Mouse (Mus musculus): ENCODE measurements around the gene Btnl10. TPM values are rescaled to one million over a fixed set of nuclear protein-coding genes. Genes with fewer than 3 reads are reported as not detected.

Btnl10 gene
- polyA plus RNA-seq, 1 experiment, result not detected

DNA sequence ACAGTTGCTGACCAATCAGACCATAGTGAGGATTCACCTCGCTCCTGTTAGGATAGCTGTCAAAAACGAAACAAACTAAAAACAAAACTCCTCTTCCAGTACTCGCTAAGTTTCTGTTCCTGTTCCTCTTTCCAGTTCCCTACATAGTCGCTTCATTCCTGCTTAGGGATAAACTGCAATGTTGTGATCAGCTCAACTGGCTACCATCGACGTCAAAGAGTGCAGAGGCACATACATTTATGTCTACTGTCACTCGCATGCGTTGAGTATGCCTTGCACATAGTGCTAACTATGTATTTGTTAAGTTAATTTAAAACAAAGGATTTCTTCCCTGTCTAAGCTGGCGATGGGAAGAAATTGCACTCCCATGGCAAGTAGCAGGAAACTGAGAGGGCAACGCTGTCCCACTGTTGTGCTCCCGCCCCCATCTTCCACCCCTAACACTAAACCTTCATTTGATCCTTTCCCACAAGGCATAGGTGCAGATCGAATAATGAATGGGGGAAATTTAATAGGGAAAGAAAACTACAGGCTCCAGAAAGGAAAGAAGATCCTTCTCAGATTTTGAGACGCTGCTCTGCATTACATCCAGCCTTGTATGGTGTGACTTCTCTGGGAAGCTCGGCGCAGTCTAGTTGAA is 41.6 kb downstream of the Btnl10 start:
- peaks cover 6% of the 10 kb centered on the region for H3K9me3 ChIP-seq (replicated peaks; ENCODE audit: control insufficient read depth, insufficient read depth, low read length, poor library complexity, severe bottlenecking)
- H3K9ac ChIP-seq (ENCODE audit: low read depth, poor library complexity, severe bottlenecking), result 0 out of 2 replicates have a peak overlapping the region, but pooled peaks have one; percentile 7
- no peak overlapping the region for H3K27ac ChIP-seq (ENCODE audit: insufficient read depth, low read length)
- no peaks in the 10 kb centered on the region for H3K27me3 ChIP-seq (ENCODE audit: control insufficient read depth, insufficient read depth, low read length, poor library complexity, severe bottlenecking)
- TF ChIP-seq EP300 (IDR thresholded peaks at IDR 0.05; ENCODE audit: insufficient read depth, low read depth, low read length) (no peak), CTCF (IDR thresholded peaks at IDR 0.05; ENCODE audit: low read depth, low read length) (no peak), POLR2A (IDR thresholded peaks at IDR 0.05; ENCODE audit: insufficient read depth, low read length) (no peak)
- H3K4me1 ChIP-seq (ENCODE audit: control insufficient read depth, insufficient read depth, low read length), result no peaks in the 10 kb centered on the region
- no peak overlapping the region for H3K4me3 ChIP-seq (ENCODE audit: low read depth, low read length)
- H3K36me3 ChIP-seq (ENCODE audit: control insufficient read depth, insufficient read depth, low read length, poor library complexity, severe bottlenecking), result no peaks in the 10 kb centered on the region

DNA sequence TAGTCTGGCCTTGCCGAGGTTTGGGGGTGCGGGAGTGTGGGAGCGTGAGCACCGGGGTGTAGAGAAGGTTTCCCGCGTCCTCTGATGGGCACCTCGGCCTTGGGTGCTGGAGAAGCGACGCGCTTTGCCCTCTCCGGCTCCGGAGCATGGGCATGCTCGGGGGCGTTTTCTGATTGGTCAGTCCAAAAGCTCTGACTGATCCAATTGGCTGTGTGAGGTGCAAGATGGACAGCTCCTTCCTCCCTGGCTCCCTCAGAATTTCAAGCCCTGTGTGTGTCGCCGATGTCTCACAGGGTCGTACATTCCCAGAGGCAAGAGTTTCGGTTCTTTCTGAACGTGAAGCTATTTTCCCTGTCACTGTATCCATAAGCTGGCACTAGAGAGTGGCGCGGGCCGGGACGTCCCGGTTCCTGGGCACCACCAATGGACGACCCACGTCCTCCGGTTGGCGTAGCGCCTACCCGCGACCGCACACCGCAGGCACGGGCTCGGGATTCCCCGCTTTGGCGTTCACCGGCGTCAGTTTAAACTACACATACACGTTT is 42.3 kb downstream of the Btnl10 start:
- no peaks in the 10 kb centered on the region for H3K36me3 ChIP-seq (ENCODE audit: control insufficient read depth, insufficient read depth, low read length, poor library complexity, severe bottlenecking)
- H3K4me1 ChIP-seq (ENCODE audit: control insufficient read depth, insufficient read depth, low read length), result no peaks in the 10 kb centered on the region
- H3K9ac ChIP-seq (ENCODE audit: low read depth, poor library complexity, severe bottlenecking), result peak overlapping the region; percentile 36; the same call in 1 of the 2 replicates
- TF ChIP-seq POLR2A (IDR thresholded peaks at IDR 0.05; ENCODE audit: insufficient read depth, low read length), result no peak
- TF ChIP-seq CTCF (IDR thresholded peaks at IDR 0.05; ENCODE audit: low read depth, low read length), result peak; percentile 31
- H3K9me3 ChIP-seq (replicated peaks; ENCODE audit: control insufficient read depth, insufficient read depth, low read length, poor library complexity, severe bottlenecking), result peaks cover 6% of the 10 kb centered on the region
- peak overlapping the region; percentile 77 for H3K4me3 ChIP-seq (ENCODE audit: low read depth, low read length)
- no peak overlapping the region for H3K27ac ChIP-seq (ENCODE audit: insufficient read depth, low read length)
- no peaks in the 10 kb centered on the region for H3K27me3 ChIP-seq (ENCODE audit: control insufficient read depth, insufficient read depth, low read length, poor library complexity, severe bottlenecking)

DNA sequence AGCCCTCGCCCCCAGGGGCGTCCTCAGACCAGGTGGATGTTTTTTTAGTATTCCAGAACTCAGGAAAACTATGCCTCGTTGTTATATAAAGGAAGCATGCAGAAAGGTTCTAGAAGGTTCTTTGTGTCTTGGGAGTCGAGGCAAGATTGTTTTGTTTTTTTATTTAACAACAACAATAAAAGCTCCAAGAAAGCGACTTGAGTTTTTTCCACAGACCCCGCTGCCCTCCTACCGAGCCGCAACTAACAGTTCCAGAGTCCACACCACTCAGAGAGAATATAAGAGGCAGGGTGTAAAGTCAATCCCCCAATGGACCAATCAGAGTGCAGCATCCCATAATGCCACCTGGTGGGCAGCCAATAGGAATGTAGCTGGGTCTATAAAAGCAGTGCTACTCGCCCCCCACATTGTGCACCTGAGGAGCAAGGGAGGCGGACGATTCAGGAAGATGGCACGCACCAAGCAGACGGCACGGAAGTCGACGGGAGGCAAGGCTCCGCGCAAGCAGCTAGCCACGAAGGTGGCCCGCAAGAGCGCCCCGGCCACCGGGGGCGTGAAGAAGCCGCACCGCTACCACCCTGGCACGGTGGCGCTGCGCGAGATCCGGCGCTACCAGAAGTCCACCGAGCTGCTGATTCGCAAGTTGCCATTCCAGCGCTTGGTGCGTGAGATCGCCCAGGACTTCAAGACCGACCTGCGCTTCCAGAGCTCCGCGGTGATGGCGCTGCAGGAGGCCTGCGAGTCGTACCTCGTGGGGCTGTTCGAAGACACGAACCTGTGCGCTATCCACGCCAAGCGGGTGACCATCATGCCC is 43.9 kb downstream of the Btnl10 start:
- Histone ChIP-seq H3K27ac (ENCODE audit: insufficient read depth, low read length) (no peak overlapping the region), H3K4me1 (ENCODE audit: control insufficient read depth, insufficient read depth, low read length) (no peaks in the 10 kb centered on the region), H3K4me3 (ENCODE audit: low read depth, low read length) (peak overlapping the region; percentile 13), H3K9ac (ENCODE audit: low read depth, poor library complexity, severe bottlenecking) (no peak overlapping the region), H3K36me3 (ENCODE audit: control insufficient read depth, insufficient read depth, low read length, poor library complexity, severe bottlenecking) (no peaks in the 10 kb centered on the region), H3K9me3 (replicated peaks; ENCODE audit: control insufficient read depth, insufficient read depth, low read length, poor library complexity, severe bottlenecking) (peaks cover 6% of the 10 kb centered on the region), H3K27me3 (ENCODE audit: control insufficient read depth, insufficient read depth, low read length, poor library complexity, severe bottlenecking) (no peaks in the 10 kb centered on the region)
- TF ChIP-seq EP300 (IDR thresholded peaks at IDR 0.05; ENCODE audit: insufficient read depth, low read depth, low read length) (no peak), CTCF (IDR thresholded peaks at IDR 0.05; ENCODE audit: low read depth, low read length) (no peak), POLR2A (IDR thresholded peaks at IDR 0.05; ENCODE audit: insufficient read depth, low read length) (no peak)

- Histone ChIP-seq H3K4me1 (ENCODE audit: control insufficient read depth, insufficient read depth, low read length) (no peaks in the 10 kb centered on the region), H3K9ac (ENCODE audit: low read depth, poor library complexity, severe bottlenecking) (no peak overlapping the region), H3K27me3 (ENCODE audit: control insufficient read depth, insufficient read depth, low read length, poor library complexity, severe bottlenecking) (no peaks in the 10 kb centered on the region), H3K4me3 (ENCODE audit: low read depth, low read length) (no peak overlapping the region), H3K27ac (ENCODE audit: insufficient read depth, low read length) (no peak overlapping the region), H3K36me3 (ENCODE audit: control insufficient read depth, insufficient read depth, low read length, poor library complexity, severe bottlenecking) (no peaks in the 10 kb centered on the region), H3K9me3 (replicated peaks; ENCODE audit: control insufficient read depth, insufficient read depth, low read length, poor library complexity, severe bottlenecking) (peaks cover 6% of the 10 kb centered on the region)
- TF ChIP-seq POLR2A (IDR thresholded peaks at IDR 0.05; ENCODE audit: insufficient read depth, low read length) (no peak), EP300 (IDR thresholded peaks at IDR 0.05; ENCODE audit: insufficient read depth, low read depth, low read length) (no peak), CTCF (IDR thresholded peaks at IDR 0.05; ENCODE audit: low read depth, low read length) (no peak)
Measured at GRCm38 (mm10) chr11:58963543-58963942, 45.8 kb downstream of the Btnl10 start.

GRCm38 (mm10) chr11:58964216-58964615 is 46.5 kb downstream of the Btnl10 start:
- TF ChIP-seq CTCF (IDR thresholded peaks at IDR 0.05; ENCODE audit: low read depth, low read length) (no peak), POLR2A (IDR thresholded peaks at IDR 0.05; ENCODE audit: insufficient read depth, low read length) (no peak), EP300 (IDR thresholded peaks at IDR 0.05; ENCODE audit: insufficient read depth, low read depth, low read length) (no peak)
- Histone ChIP-seq H3K27ac (ENCODE audit: insufficient read depth, low read length) (no peak overlapping the region), H3K9ac (ENCODE audit: low read depth, poor library complexity, severe bottlenecking) (no peak overlapping the region), H3K36me3 (ENCODE audit: control insufficient read depth, insufficient read depth, low read length, poor library complexity, severe bottlenecking) (no peaks in the 10 kb centered on the region), H3K4me3 (ENCODE audit: low read depth, low read length) (no peak overlapping the region), H3K4me1 (ENCODE audit: control insufficient read depth, insufficient read depth, low read length) (no peaks in the 10 kb centered on the region), H3K9me3 (replicated peaks; ENCODE audit: control insufficient read depth, insufficient read depth, low read length, poor library complexity, severe bottlenecking) (peaks cover 6% of the 10 kb centered on the region), H3K27me3 (ENCODE audit: control insufficient read depth, insufficient read depth, low read length, poor library complexity, severe bottlenecking) (no peaks in the 10 kb centered on the region)
